Mouse (Mus musculus): ENCODE measurements around the gene Cacng4. TPM values are rescaled to one million over a fixed set of nuclear protein-coding genes. Genes with fewer than 3 reads are reported as not detected.
A peak's percentile ranks its signal among the peaks of the same experiment; 100 is the strongest.

Cacng4 gene
- polyA plus RNA-seq, 1 experiment from 2014 or later, result 6.3 TPM

DNA sequence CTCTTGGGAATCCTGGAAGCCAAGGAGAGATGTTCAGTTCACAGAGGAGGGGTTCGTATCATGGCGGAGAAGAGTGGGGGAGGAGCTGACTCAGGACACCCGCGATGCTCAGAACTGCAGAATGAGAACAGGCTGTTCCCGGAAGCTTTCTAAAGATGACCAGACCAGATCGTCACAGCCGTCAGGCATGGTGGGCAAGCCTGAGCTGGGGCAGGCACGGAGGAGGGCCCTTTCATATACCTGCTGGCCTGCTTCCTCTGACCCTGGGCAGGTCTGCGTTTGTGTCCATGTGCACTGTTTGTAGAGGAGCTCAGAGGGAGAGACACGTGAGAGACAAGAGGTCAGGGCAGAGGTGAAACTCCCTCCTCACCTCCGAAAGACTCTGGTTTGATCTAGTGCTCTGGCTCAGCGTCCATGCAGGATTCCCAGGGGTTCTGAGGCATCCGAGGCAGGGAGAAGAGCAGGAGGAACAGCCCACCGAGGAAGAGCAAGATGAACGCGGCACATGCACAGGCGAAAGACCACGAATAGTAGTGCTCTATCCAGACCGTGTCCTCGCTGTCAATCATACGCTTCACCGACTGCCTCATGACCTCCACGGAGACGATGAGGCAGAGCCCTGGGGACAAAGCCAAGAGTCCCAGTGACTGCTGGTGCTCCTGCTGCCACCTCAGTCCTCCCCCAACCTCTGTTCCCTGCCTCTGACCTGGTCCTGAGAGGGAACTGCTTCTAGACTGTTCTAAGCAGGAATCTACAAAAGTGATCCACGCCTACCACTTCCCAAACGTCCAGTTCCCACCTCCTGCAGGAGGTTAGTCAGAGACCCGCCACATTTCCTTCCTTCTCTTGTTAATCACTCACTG lies 90.9 kb downstream of the Cacng4 start:
- Histone ChIP-seq H3K27me3 (ENCODE audit: poor library complexity, severe bottlenecking) (peaks cover 32% of the 10 kb centered on the region), H3K4me3 (no peak overlapping the region), H3K27ac (0 out of 2 replicates have a peak overlapping the region, but pooled peaks have one; percentile 30), H3K36me3 (replicated peaks) (no peaks in the 10 kb centered on the region), H3K9me3 (no peaks in the 10 kb centered on the region), H3K4me1 (peaks cover 40% of the 10 kb centered on the region)
- DNase-seq (ENCODE audit: extremely low spot score, low spot score), result no peak
- 61% methylated on average over 27 of the region's 27 CpGs for WGBS

DNA sequence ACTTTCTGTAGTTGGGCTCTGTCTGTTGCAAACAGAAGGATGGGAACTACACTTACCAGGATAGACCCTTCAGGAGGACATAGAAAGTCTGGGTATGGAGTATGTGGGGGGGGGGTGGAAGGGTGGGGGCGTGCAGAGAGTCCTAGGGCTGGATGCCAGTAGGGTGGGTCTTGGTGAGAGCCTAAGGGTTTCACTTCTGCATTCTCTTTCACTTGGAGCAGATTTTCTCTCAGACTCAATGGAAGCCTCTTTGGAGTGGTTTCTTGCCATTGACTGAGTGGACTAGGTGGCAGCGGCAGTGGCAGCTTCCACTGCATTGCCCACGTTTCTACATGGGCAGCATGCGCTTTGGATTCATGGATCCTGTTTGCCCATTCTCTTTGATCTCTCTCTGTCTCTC lies 94.4 kb downstream of the Cacng4 start:
- WGBS, result 90% methylated on average over 4 of the region's 4 CpGs
- H3K36me3 ChIP-seq (replicated peaks), result no peaks in the 10 kb centered on the region
- H3K9me3 ChIP-seq, result no peaks in the 10 kb centered on the region
- no peak overlapping the region for H3K4me3 ChIP-seq
- H3K27me3 ChIP-seq (ENCODE audit: poor library complexity, severe bottlenecking), result peaks cover 12% of the 10 kb centered on the region
- H3K27ac ChIP-seq, result no peak overlapping the region
- H3K4me1 ChIP-seq, result peaks cover 25% of the 10 kb centered on the region
- no peak for DNase-seq (ENCODE audit: extremely low spot score, low spot score)

DNA sequence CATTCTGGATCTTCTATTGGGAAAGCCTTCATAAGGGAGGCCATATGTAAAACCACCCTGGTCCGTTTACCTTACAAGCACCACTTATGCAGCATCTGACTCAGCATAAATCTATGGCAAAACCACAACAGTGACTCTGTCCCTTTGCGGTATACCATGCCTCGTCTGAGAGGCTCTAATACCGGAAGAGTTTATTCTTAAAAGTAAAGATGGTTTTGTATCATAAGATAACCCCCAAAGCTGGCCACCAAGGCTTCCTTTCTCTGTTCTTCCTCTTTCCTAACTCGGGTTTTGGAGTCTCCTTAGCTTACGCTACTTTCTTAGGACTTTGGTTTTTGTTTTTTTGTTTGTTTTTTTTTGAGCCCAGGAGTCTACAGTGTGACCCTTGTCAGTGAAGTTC lies 101.0 kb downstream of the Cacng4 start:
- H3K27me3 ChIP-seq (ENCODE audit: poor library complexity, severe bottlenecking), result no peaks in the 10 kb centered on the region
- 86% methylated on average over 6 of the region's 6 CpGs for WGBS
- H3K4me1 ChIP-seq, result peaks cover 7% of the 10 kb centered on the region; the same call in 1 of the 2 replicates
- H3K36me3 ChIP-seq (replicated peaks), result peaks cover 8% of the 10 kb centered on the region
- H3K4me3 ChIP-seq, result no peak overlapping the region
- H3K9me3 ChIP-seq, result no peaks in the 10 kb centered on the region
- no peak for DNase-seq (ENCODE audit: extremely low spot score, low spot score)
- H3K27ac ChIP-seq, result no peak overlapping the region

DNA sequence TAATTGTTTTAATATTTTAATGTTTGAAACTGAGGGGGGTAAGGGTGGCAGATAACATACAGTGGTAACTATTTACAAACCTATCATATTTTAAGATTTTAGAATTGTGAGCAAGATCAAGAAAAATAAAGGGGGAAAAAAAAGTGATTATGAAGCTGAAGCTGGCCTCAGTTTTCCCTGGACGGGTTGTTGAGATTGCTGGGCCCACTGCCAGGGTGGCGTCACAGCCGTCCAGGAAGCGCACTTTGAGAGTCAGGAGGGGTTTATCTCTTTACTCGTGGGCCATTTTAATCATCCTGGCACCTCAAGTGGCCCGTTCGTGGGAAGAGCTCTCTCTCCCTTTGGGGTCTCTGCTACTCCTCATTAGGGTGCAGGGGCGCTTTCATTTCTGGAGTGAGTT lies 102.8 kb downstream of the Cacng4 start:
- no peaks in the 10 kb centered on the region for H3K9me3 ChIP-seq
- peaks cover 7% of the 10 kb centered on the region; the same call in 1 of the 2 replicates for H3K4me1 ChIP-seq
- 86% methylated on average over 8 of the region's 8 CpGs for WGBS
- no peak for DNase-seq (ENCODE audit: extremely low spot score, low spot score)
- H3K36me3 ChIP-seq (replicated peaks), result peaks cover 17% of the 10 kb centered on the region
- no peaks in the 10 kb centered on the region for H3K27me3 ChIP-seq (ENCODE audit: poor library complexity, severe bottlenecking)
- no peak overlapping the region for H3K27ac ChIP-seq
- no peak overlapping the region for H3K4me3 ChIP-seq

DNA sequence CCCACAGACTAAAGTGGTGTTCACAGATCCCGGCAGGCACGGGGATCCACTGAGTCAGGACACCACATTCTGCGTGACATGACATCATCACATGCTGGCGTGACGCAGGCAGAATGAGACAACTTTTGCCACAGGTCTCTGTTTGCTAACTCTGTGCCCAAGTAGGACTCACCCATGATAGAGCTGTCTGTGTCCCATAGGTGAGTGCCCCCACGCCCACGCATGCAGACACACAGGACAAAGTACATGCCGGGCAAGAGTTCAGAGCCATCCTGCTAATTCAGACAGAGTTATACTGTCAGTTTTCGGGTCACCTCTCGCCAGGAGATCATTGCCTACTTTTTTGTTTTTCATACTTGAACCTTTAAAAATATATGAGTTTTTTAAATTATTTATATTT lies 105.9 kb downstream of the Cacng4 start:
- DNase-seq (ENCODE audit: extremely low spot score, low spot score), result no peak

DNA sequence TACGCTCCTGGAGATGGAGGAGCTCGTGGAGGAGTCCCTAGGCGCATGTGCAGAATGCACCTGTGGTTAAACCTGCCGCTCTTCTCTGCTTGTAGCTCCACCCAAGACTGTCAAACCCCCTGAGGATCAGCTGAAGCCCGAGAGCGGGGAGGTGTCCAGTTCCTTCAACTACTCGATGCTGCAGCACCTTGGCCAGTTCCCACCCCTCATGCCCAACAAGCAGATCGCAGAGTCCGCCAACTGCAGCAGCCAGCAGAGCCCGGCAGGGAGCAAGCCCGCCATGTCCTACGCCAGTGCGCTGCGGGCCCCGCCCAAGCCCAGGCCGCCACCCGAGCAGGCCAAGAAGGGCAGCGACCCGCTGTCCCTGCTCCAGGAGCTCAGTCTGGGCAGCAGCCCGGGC lies 108.1 kb downstream of the Cacng4 start:
- peaks cover 39% of the 10 kb centered on the region for H3K36me3 ChIP-seq (replicated peaks)
- peaks cover 30% of the 10 kb centered on the region for H3K4me1 ChIP-seq
- 88% methylated on average over 20 of the region's 20 CpGs for WGBS
- no peaks in the 10 kb centered on the region for H3K9me3 ChIP-seq
- no peak overlapping the region for H3K4me3 ChIP-seq
- H3K27ac ChIP-seq, result no peak overlapping the region
- H3K27me3 ChIP-seq (ENCODE audit: poor library complexity, severe bottlenecking), result no peaks in the 10 kb centered on the region
- no peak for DNase-seq (ENCODE audit: extremely low spot score, low spot score)

More for the DNA sequence above, 105.9 kb downstream of the Cacng4 start:
- Histone ChIP-seq H3K27ac (no peak overlapping the region), H3K4me1 (peaks cover 11% of the 10 kb centered on the region), H3K27me3 (ENCODE audit: poor library complexity, severe bottlenecking) (no peaks in the 10 kb centered on the region), H3K36me3 (replicated peaks) (peaks cover 39% of the 10 kb centered on the region), H3K4me3 (no peak overlapping the region), H3K9me3 (no peaks in the 10 kb centered on the region)
- WGBS, result 96% methylated on average over 10 of the region's 10 CpGs

DNA sequence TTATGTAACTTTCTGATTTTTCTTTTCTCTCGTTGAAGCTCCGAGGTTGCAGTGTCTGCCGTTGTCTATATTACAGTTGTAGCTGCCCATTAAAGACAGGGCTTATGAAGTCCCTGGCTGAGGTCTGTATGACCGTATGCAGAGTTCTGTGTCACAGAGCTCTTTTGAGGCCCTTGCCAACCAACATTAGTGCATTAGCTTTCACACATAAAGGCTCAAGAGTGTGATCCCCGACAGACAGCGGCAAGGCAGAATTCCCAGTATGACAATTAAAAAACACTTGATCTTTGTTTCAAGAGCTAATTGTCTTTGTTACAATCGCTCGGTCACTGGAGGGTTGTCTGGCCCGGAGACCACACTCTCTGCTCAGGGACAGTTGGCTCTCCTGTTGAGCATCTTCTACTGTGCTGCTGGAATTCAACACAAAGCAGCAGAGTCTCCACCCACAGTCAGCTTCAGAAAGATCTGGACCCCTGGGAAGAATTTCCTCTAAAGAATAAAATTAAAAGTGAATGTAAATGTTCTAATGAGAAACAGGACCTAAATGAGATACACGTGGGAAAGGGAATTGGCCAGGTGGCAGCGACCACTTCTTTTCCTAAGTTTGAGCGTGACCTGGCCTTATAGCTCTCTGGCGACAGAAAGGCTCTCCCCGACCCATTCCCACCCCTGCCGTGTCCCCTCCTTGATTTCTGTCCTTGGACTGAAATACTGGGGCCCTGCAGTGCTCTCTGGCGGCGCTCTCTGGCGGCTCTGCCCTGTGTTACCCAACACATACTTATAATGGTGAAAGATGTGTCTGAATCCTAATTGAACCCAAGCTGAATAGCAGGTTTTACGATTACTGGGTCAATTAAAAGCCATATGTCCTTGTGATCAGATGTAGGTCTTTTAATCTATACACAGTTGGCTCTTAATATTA lies 110.6 kb downstream of the Cacng4 start:
- H3K4me3 ChIP-seq, result no peak overlapping the region
- H3K36me3 ChIP-seq (replicated peaks), result peaks cover 37% of the 10 kb centered on the region
- H3K27ac ChIP-seq, result peak overlapping the region; percentile 78
- H3K9me3 ChIP-seq, result no peaks in the 10 kb centered on the region
- DNase-seq (ENCODE audit: extremely low spot score, low spot score), result no peak
- H3K4me1 ChIP-seq, result peaks cover 30% of the 10 kb centered on the region
- 68% methylated on average over 19 of the region's 19 CpGs for WGBS
- H3K27me3 ChIP-seq (ENCODE audit: poor library complexity, severe bottlenecking), result no peaks in the 10 kb centered on the region

DNA sequence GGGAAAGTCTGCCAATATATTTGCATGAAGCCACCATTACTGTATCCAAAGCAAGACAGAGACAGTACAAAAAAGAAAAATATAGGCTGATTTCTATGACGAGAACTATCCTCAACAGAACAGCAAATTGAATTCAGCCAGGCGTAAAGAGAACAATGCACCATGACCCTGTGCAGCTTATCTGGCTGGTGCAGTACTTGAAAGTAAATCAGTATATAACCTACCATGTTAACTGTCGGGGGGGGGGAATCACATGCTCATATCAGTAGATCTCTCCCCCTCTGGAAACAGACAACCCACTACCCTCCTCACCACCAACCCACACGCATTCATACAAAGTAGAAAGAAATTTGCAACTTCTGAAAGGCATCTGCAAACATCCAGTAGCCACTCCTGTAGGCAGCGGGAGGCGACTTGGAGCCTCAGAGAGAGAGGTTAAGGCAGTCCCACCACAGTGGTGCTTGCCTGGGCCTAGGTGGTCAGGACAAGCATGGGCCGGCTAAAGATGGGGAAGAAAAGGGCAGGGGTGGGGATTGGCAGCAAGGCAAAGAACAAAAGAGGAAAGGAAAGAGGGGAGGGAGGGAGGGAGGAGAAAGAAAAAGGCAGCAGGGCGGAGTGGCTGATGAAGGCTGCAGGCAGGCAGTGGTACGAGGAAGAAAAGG lies 111.5 kb downstream of the Cacng4 start:
- H3K27me3 ChIP-seq (ENCODE audit: poor library complexity, severe bottlenecking), result no peaks in the 10 kb centered on the region
- no peak overlapping the region for H3K4me3 ChIP-seq
- peaks cover 34% of the 10 kb centered on the region for H3K36me3 ChIP-seq (replicated peaks)
- H3K4me1 ChIP-seq, result peaks cover 30% of the 10 kb centered on the region
- DNase-seq (ENCODE audit: extremely low spot score, low spot score), result no peak
- peak overlapping the region; percentile 78 for H3K27ac ChIP-seq
- no peaks in the 10 kb centered on the region for H3K9me3 ChIP-seq
- WGBS, result 53% methylated on average over 9 of the region's 9 CpGs

Other genes starting within 250 kb of the Cacng4 start
- gene Helz, start 246.6 kb downstream of the Cacng4 start, polyA plus RNA-seq (2016; fragmentation: Nextera tagmentation; extraction: Ambion mirVana), result 20.5 and 23.0 TPM in 2 replicates
- gene Cacng1, start 78.0 kb downstream of the Cacng4 start, polyA plus RNA-seq (2016; fragmentation: Nextera tagmentation; extraction: Ambion mirVana), result 0.16 TPM in 1 of 2 replicates, not detected in the other
- gene Cacng5, start 120.5 kb upstream of the Cacng4 start, polyA plus RNA-seq (2016; fragmentation: Nextera tagmentation; extraction: Ambion mirVana), result 0.33 and 0.65 TPM in 2 replicates

Data from forebrain, embryonic 10.5 days (tissue).